ENCODE assay signal across 22 mouse cellular contexts in the genomic region with DNA sequence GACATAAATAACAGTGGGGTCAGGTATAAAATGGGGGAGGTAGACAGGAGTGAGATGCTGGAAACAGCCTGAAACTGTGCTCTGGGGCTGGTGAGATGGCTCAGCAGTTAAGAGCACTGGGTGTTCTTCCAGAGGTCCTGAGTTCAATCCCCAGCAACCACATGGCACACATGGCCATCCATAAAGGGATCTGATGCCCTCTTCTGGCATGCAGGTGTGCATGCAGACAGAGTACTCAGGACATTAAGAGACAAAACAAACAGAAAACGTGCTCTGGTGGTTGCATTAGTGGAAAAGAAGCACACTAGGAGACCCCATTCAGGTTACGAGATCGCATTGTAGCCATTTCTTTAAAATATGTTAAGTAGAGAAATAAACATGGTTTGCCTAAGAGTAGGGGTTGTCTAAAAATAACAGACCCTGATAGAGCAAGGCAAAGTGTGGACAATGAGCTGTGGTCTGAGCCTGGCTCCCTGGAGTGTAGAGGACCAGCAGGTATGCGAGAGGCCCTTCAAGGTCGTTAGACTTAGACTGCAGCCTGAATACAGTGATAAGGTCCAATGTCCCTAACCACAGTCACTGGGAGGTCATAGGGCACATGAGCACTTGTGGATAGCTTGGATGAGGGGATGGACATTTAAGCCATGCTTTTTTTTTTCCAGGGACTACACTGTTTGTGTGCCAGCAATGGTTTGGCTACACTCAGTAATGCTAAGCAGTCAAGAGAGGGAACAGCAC.
DNase-seq lines count a peak whose midpoint lies in the region; ATAC-seq and TF ChIP-seq lines count a peak whose summit lies in the region.
"Had no signal": no experiment of that assay in that cellular context is flagged by ENCODE, and none has a peak within 500 bp of the region (broad histone marks: within the 10 kb centered on the region; RNA-seq: fewer than 3 reads in every experiment).

No protein-coding gene starts in this region.

- TF ChIP-seq EP300 in liver, postnatal 0 days (IDR thresholded peaks at IDR 0.05; ENCODE audit: low read depth), result no peak
- no peak for TF ChIP-seq EP300 in CH12.LX (IDR thresholded peaks at IDR 0.05; ENCODE audit: low read length)

- H3K36me3 ChIP-seq in intestine, postnatal 0 days (ENCODE audit: control insufficient read depth, insufficient read depth), result no peaks in the 10 kb centered on the region
- no peaks in the 10 kb centered on the region for H3K36me3 ChIP-seq in intestine, embryonic 16.5 days (ENCODE audit: control insufficient read depth, insufficient read depth, low read length)
- no peaks in the 10 kb centered on the region for H3K36me3 ChIP-seq in liver, postnatal 0 days (replicated peaks; ENCODE audit: insufficient read depth, low read length)
- H3K36me3 ChIP-seq in liver, embryonic 11.5 days (ENCODE audit: control insufficient read depth, insufficient read depth, low read length), result no peaks in the 10 kb centered on the region
- no peaks in the 10 kb centered on the region for H3K36me3 ChIP-seq in CH12.LX (replicated peaks in 1 of 2; ENCODE audit: control insufficient read depth in 1 of 2, insufficient read depth in 1 of 2, low read length in 1 of 2)
- H3K36me3 ChIP-seq in forebrain, embryonic 14.5 days (ENCODE audit: control insufficient read depth, insufficient read depth, low read length), result no peaks in the 10 kb centered on the region
- H3K36me3 ChIP-seq: G1E; hindbrain, embryonic 15.5 days; lung, embryonic 15.5 days had no signal

- H3K4me2 ChIP-seq in intestine, postnatal 0 days (replicated peaks; ENCODE audit: low read depth), result no peak overlapping the region
- H3K4me2 ChIP-seq in intestine, embryonic 16.5 days (ENCODE audit: low read depth, low read length), result no peak overlapping the region
- no peak overlapping the region for H3K4me2 ChIP-seq in liver, postnatal 0 days (ENCODE audit: low read depth, low read length)
- no peak overlapping the region for H3K4me2 ChIP-seq in liver, embryonic 11.5 days
- no peak overlapping the region for H3K4me2 ChIP-seq in CH12.LX (ENCODE audit: insufficient read depth, low read depth, poor library complexity, severe bottlenecking)
- no peak overlapping the region for H3K4me2 ChIP-seq in forebrain, embryonic 14.5 days (ENCODE audit: low read length)
- H3K4me2 ChIP-seq: forebrain, embryonic 13.5 days; heart, embryonic 12.5 days; hindbrain, embryonic 15.5 days; limb, embryonic 12.5 days; lung, embryonic 15.5 days had no signal

- TF ChIP-seq RAD21 in CH12.LX (IDR thresholded peaks at IDR 0.05; ENCODE audit: low read depth, low read length), result peak; percentile 25

- no peak overlapping the region for H3K27ac ChIP-seq in intestine, postnatal 0 days (ENCODE audit: low read depth, low read length)
- H3K27ac ChIP-seq in intestine, embryonic 16.5 days (ENCODE audit: low read length), result no peak overlapping the region
- H3K27ac ChIP-seq in liver, postnatal 0 days (ENCODE audit: low read depth), result no peak overlapping the region
- H3K27ac ChIP-seq in liver, embryonic 11.5 days (ENCODE audit: low read depth, low read length), result no peak overlapping the region
- H3K27ac ChIP-seq in CH12.LX (ENCODE audit: insufficient read depth, low read depth), result no peak overlapping the region
- no peak overlapping the region for H3K27ac ChIP-seq in forebrain, embryonic 14.5 days (ENCODE audit: low read depth, low read length)
- H3K27ac ChIP-seq: forebrain, embryonic 13.5 days; hindbrain, embryonic 15.5 days; limb, embryonic 12.5 days; lung, embryonic 15.5 days had no signal

- WGBS in intestine, postnatal 0 days, result 65% methylated on average over 5 of the region's 5 CpGs
- 74% methylated on average over 5 of the region's 5 CpGs for WGBS in intestine, embryonic 16.5 days
- WGBS in liver, postnatal 0 days (ENCODE audit: insufficient replicate concordance), result 60% methylated on average over 5 of the region's 5 CpGs
- 62% methylated on average over 5 of the region's 5 CpGs for WGBS in liver, embryonic 11.5 days
- WGBS in forebrain, embryonic 14.5 days, result 73% methylated on average over 5 of the region's 5 CpGs

- no peak overlapping the region for H3K9ac ChIP-seq in intestine, postnatal 0 days (ENCODE audit: low read depth, low read length)
- no peak overlapping the region for H3K9ac ChIP-seq in intestine, embryonic 16.5 days (ENCODE audit: low read depth, low read length)
- H3K9ac ChIP-seq in liver, postnatal 0 days (replicated peaks), result no peak overlapping the region
- H3K9ac ChIP-seq in liver, embryonic 11.5 days (ENCODE audit: low read depth, low read length), result no peak overlapping the region
- no peak overlapping the region for H3K9ac ChIP-seq in CH12.LX (ENCODE audit: insufficient read depth, low read depth)
- H3K9ac ChIP-seq in forebrain, embryonic 14.5 days (ENCODE audit: low read length), result no peak overlapping the region
- H3K9ac ChIP-seq: forebrain, embryonic 13.5 days; heart, embryonic 12.5 days; hindbrain, embryonic 15.5 days; limb, embryonic 12.5 days; lung, embryonic 15.5 days had no signal

- H3K4me3 ChIP-seq in intestine, postnatal 0 days (ENCODE audit: low read depth, low read length), result no peak overlapping the region
- no peak overlapping the region for H3K4me3 ChIP-seq in intestine, embryonic 16.5 days (ENCODE audit: low read length)
- no peak overlapping the region for H3K4me3 ChIP-seq in liver, postnatal 0 days (ENCODE audit: low read depth, low read length)
- H3K4me3 ChIP-seq in liver, embryonic 11.5 days (ENCODE audit: low read depth, low read length), result no peak overlapping the region
- H3K4me3 ChIP-seq in CH12.LX (replicated peaks in 1 of 3; ENCODE audit: low read depth in 2 of 3, low read length in 2 of 3, poor library complexity in 1 of 3), result no peak overlapping the region
- H3K4me3 ChIP-seq in forebrain, embryonic 14.5 days (ENCODE audit: low read depth, low read length), result no peak overlapping the region
- H3K4me3 ChIP-seq: forebrain, embryonic 13.5 days; heart, embryonic 12.5 days; hindbrain, embryonic 15.5 days; limb, embryonic 12.5 days; lung, embryonic 15.5 days had no signal

- no peaks in the 10 kb centered on the region for H3K27me3 ChIP-seq in intestine, postnatal 0 days (replicated peaks; ENCODE audit: control insufficient read depth, insufficient read depth, low read length)
- H3K27me3 ChIP-seq in intestine, embryonic 16.5 days (replicated peaks; ENCODE audit: control insufficient read depth, insufficient read depth, low read length), result no peaks in the 10 kb centered on the region
- H3K27me3 ChIP-seq in liver, postnatal 0 days (ENCODE audit: insufficient read depth, low read length), result no peaks in the 10 kb centered on the region
- H3K27me3 ChIP-seq in liver, embryonic 11.5 days (replicated peaks; ENCODE audit: control insufficient read depth, insufficient read depth, low read length), result no peaks in the 10 kb centered on the region
- H3K27me3 ChIP-seq in CH12.LX (replicated peaks), result no peaks in the 10 kb centered on the region
- no peaks in the 10 kb centered on the region for H3K27me3 ChIP-seq in forebrain, embryonic 14.5 days (replicated peaks; ENCODE audit: control insufficient read depth, insufficient read depth, low read length)
- H3K27me3 ChIP-seq: forebrain, embryonic 13.5 days; heart, embryonic 12.5 days; hindbrain, embryonic 15.5 days; limb, embryonic 12.5 days; lung, embryonic 15.5 days had no signal

- peak; percentile 51 for TF ChIP-seq CTCF in intestine, postnatal 0 days (IDR thresholded peaks at IDR 0.05; ENCODE audit: low read depth)
- TF ChIP-seq CTCF in liver, postnatal 0 days (IDR thresholded peaks at IDR 0.05; ENCODE audit: low read depth), result 0 out of 2 replicates have a peak, but pooled peaks have one; percentile 18
- TF ChIP-seq CTCF in CH12.LX (conservative IDR thresholded peaks at IDR 0.05 in 1 of 2, IDR thresholded peaks at IDR 0.05 in 1 of 2; ENCODE audit: low read depth in 2 of 2, low read length in 2 of 2), result peak; percentile 4 to 40; a peak in 2 of 4 replicates

- no peak for TF ChIP-seq POLR2A in CH12.LX (IDR thresholded peaks at IDR 0.05; ENCODE audit: low read depth, low read length)

- dilution Hi-C loops in CH12.LX (cut with MboI; ENCODE audit: extremely low pct_ligation_motif_present, extremely low pct_unique_long_range_greater_than_20kb, low sequenced_read_pairs), result no loop called here

- no peaks in the 10 kb centered on the region for H3K9me3 ChIP-seq in intestine, postnatal 0 days (ENCODE audit: control insufficient read depth)
- H3K9me3 ChIP-seq in intestine, embryonic 16.5 days (ENCODE audit: control insufficient read depth, low read length), result no peaks in the 10 kb centered on the region
- no peaks in the 10 kb centered on the region for H3K9me3 ChIP-seq in liver, postnatal 0 days (ENCODE audit: low read length)
- H3K9me3 ChIP-seq in liver, embryonic 11.5 days (ENCODE audit: control insufficient read depth, low read length), result no peaks in the 10 kb centered on the region
- no peaks in the 10 kb centered on the region for H3K9me3 ChIP-seq in CH12.LX (replicated peaks; ENCODE audit: low read length)
- H3K9me3 ChIP-seq in forebrain, embryonic 14.5 days (replicated peaks; ENCODE audit: control insufficient read depth, low read length), result no peaks in the 10 kb centered on the region
- H3K9me3 ChIP-seq: forebrain, embryonic 13.5 days; heart, embryonic 12.5 days; hindbrain, embryonic 15.5 days; limb, embryonic 12.5 days; lung, embryonic 15.5 days had no signal

- no peaks in the 10 kb centered on the region for H3K79me2 ChIP-seq in CH12.LX (replicated peaks; ENCODE audit: control insufficient read depth, extremely low read depth, insufficient read depth, poor library complexity, severe bottlenecking)

- in situ Hi-C loops in CH12.LX (cut with MboI; ENCODE audit: low pct_ligation_motif_present, low pct_unique_long_range_greater_than_20kb, low sequenced_read_pairs), result loop anchor here (5.0 to 25.0 kb wide), 4 partner anchors 168 to 562 kb away; no protein-coding TSS in a partner anchor

- no peaks in the 10 kb centered on the region for H3K4me1 ChIP-seq in intestine, postnatal 0 days (replicated peaks; ENCODE audit: control insufficient read depth, insufficient read depth, low read length)
- H3K4me1 ChIP-seq in intestine, embryonic 16.5 days (ENCODE audit: control insufficient read depth, insufficient read depth, low read length), result no peaks in the 10 kb centered on the region
- H3K4me1 ChIP-seq in liver, postnatal 0 days (ENCODE audit: insufficient read depth), result no peaks in the 10 kb centered on the region
- H3K4me1 ChIP-seq in liver, embryonic 11.5 days (replicated peaks; ENCODE audit: control insufficient read depth, insufficient read depth, low read length), result no peaks in the 10 kb centered on the region
- peaks cover 0 to 13% of the 10 kb centered on the region in 2 experiments; a peak in 2 of 4 replicates for H3K4me1 ChIP-seq in CH12.LX (ENCODE audit: control insufficient read depth in 1 of 2, insufficient read depth in 2 of 2)
- no peaks in the 10 kb centered on the region for H3K4me1 ChIP-seq in forebrain, embryonic 14.5 days (ENCODE audit: control insufficient read depth, insufficient read depth, low read length)
- H3K4me1 ChIP-seq: forebrain, embryonic 13.5 days; heart, embryonic 12.5 days; hindbrain, embryonic 15.5 days; limb, embryonic 12.5 days had no signal

- DNase-seq in liver, postnatal 0 days, result no peak
- no peak for DNase-seq in liver, embryonic 11.5 days (ENCODE audit: low spot score)
- DNase-seq in CH12.LX (ENCODE audit: extremely low read depth) (no peak), NIH3T3 (ENCODE audit: low read depth) (peak; percentile 31)
- DNase-seq in cerebellum, postnatal 14 days, result no peak
- DNase-seq in forebrain, embryonic 14.5 days (ENCODE audit: low spot score), result no peak
- DNase-seq: cerebellum, adult 18-20 months; gastrocnemius, postnatal 36 days; heart, postnatal 14 days; kidney, adult 11 months; kidney, postnatal 14 days; right cerebral cortex, postnatal 25 days; thymus, adult 18-20 months had no signal

- ATAC-seq in intestine, postnatal 0 days, result no peak
- ATAC-seq in intestine, embryonic 16.5 days, result no peak
- no peak for ATAC-seq in liver, postnatal 0 days
- ATAC-seq in liver, embryonic 11.5 days (replicated peaks; ENCODE audit: low FRiP score), result no peak
- ATAC-seq in forebrain, embryonic 14.5 days, result no peak
- ATAC-seq: forebrain, embryonic 13.5 days; midbrain, embryonic 16.5 days had no signal
